Mouse (Mus musculus): ENCODE measurements around the gene Slf2. TPM values are rescaled to one million over a fixed set of nuclear protein-coding genes. Genes with fewer than 3 reads are reported as not detected.

Slf2 gene
- total and polyA plus RNA-seq, 3 experiments = 30.2 to 109 (median 35.4) TPM

DNA sequence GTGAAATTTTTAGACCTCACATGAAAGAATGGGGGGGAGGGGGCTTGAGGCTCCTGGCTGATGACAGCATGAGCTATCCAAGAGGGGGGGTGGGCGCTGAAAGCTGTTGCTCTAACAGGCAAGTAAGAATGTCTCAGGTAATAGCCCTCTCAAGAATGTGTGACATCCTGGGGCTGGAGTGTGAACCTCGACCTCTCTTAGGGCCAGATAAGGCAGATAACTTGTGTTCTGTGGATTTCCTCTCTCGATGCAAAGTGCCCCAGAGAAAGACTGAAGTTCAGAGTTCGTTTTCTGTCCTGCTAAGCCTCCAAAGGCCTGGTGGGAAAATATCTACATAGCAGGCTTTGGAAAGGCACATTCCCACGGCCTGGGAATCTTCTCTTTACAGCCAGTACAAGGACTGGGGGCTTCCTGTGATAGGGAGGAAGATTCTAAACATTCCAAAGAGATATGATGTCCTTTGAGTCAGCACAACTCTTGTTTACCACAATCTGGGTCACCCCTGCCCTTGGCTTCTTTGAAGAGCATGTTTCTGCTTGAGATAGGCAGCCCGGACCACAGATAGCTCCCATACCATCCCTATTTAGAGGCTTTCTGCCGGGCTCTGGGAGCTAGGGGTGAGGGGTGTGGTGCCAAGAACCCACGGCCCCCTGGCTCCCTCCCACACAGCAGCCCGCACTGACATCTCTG, 31.7 kb upstream of the Slf2 start:
- Histone ChIP-seq H3K9ac (ENCODE audit: control insufficient read depth, low read depth, low read length, poor library complexity, severe bottlenecking) (no peak overlapping the region), H3K9me3 (replicated peaks; ENCODE audit: insufficient read depth, low read length) (no peaks in the 10 kb centered on the region), H3K4me1 (ENCODE audit: control insufficient read depth in 1 of 2, insufficient read depth in 2 of 2, low read length in 2 of 2) (no peaks in the 10 kb centered on the region), H3K79me2 (ENCODE audit: control insufficient read depth, insufficient read depth, low read length, poor library complexity) (no peaks in the 10 kb centered on the region), H3K27me3 (ENCODE audit: control insufficient read depth in 1 of 2, insufficient read depth in 2 of 2, low read length in 2 of 2) (peaks cover 18 to 21% of the 10 kb centered on the region in 2 experiments), H3K36me3 (ENCODE audit: control insufficient read depth in 1 of 2, insufficient read depth in 2 of 2, low read length in 2 of 2) (no peaks in the 10 kb centered on the region), H3K4me3 (ENCODE audit: control insufficient read depth in 1 of 2, insufficient read depth in 1 of 2, low read depth in 2 of 2, low read length in 2 of 2) (no peak overlapping the region), H3K27ac (ENCODE audit: control insufficient read depth, low read depth, low read length) (no peak overlapping the region)
- DNase-seq (ENCODE audit: low read depth, low spot score) = no peak
- TF ChIP-seq HCFC1 (IDR thresholded peaks at IDR 0.05; ENCODE audit: low read depth, low read length) = no peak
- no peak for TF ChIP-seq ZNF384 (IDR thresholded peaks at IDR 0.05; ENCODE audit: low read depth, low read length)
- TF ChIP-seq ETS1 (IDR thresholded peaks at IDR 0.05; ENCODE audit: low read depth, low read length) = no peak
- no peak for TF ChIP-seq TBP (IDR thresholded peaks at IDR 0.05; ENCODE audit: low read depth, low read length)
- TF ChIP-seq POLR2A (IDR thresholded peaks at IDR 0.05; ENCODE audit: control insufficient read depth in 1 of 2, insufficient read depth in 1 of 2, low read depth in 1 of 2, low read length in 2 of 2, poor library complexity in 1 of 2) = no peak
- TF ChIP-seq USF1 (IDR thresholded peaks at IDR 0.05; ENCODE audit: low read depth, low read length) = no peak
- TF ChIP-seq CHD2 (IDR thresholded peaks at IDR 0.05; ENCODE audit: low read length) = no peak
- TF ChIP-seq USF2 (IDR thresholded peaks at IDR 0.05; ENCODE audit: borderline replicate concordance in 1 of 2, insufficient read depth in 1 of 2, low read depth in 1 of 2, low read length in 2 of 2) = no peak
- no peak for TF ChIP-seq GABPA (IDR thresholded peaks at IDR 0.05; ENCODE audit: low read depth, low read length)

DNA sequence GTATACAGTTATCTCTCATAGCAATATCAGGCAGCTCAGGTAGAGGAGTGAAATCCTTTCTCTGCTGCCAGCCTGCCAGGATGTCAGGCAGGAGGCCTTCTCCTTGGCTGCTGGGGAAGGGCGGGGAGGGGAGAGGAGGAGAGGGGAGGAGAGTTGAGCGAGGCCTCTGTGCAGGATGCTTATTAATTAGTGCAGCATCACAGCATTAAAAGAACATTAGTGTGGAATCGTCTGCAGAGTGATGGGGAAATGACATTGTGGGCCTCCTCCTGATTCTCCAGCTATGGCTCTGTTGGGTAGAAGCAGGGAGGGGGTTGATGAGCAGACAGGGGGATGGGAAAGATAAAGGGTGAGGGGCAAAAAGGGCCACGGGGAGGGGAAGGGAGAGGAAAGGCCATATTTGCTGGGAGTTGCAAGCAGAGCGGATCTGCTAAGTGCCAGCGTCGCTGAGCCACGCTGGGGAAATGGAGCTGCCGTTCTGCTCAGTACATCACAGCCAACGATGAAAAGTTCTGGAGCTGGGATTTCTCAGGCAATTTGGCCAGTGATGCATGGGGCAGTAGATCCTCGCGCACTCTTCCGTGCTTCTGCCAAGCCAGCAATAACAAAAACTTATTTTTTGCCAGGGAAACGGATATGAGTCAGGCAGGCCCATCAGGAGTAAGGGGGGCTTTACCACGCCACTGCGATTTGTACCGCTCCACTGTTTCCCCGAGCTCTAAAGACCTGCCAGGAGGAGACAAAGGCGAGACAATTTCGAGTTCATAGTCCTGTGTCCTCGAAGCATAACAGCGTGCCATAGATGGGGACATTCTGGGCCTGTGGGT, 30.8 kb upstream of the Slf2 start:
- Histone ChIP-seq H3K4me1 (ENCODE audit: control insufficient read depth in 1 of 2, insufficient read depth in 2 of 2, low read length in 2 of 2) (no peaks in the 10 kb centered on the region), H3K27ac (ENCODE audit: control insufficient read depth, low read depth, low read length) (no peak overlapping the region), H3K27me3 (ENCODE audit: control insufficient read depth in 1 of 2, insufficient read depth in 2 of 2, low read length in 2 of 2) (peaks cover 18 to 21% of the 10 kb centered on the region in 2 experiments), H3K36me3 (ENCODE audit: control insufficient read depth in 1 of 2, insufficient read depth in 2 of 2, low read length in 2 of 2) (no peaks in the 10 kb centered on the region), H3K9ac (ENCODE audit: control insufficient read depth, low read depth, low read length, poor library complexity, severe bottlenecking) (no peak overlapping the region), H3K9me3 (replicated peaks; ENCODE audit: insufficient read depth, low read length) (no peaks in the 10 kb centered on the region), H3K4me3 (ENCODE audit: control insufficient read depth in 1 of 2, insufficient read depth in 1 of 2, low read depth in 2 of 2, low read length in 2 of 2) (no peak overlapping the region), H3K79me2 (ENCODE audit: control insufficient read depth, insufficient read depth, low read length, poor library complexity) (no peaks in the 10 kb centered on the region)
- DNase-seq (ENCODE audit: low read depth, low spot score) = no peak
- TF ChIP-seq ETS1 (IDR thresholded peaks at IDR 0.05; ENCODE audit: low read depth, low read length) (no peak), ZKSCAN1 (IDR thresholded peaks at IDR 0.05; ENCODE audit: low read depth, low read length) (no peak), TBP (IDR thresholded peaks at IDR 0.05; ENCODE audit: low read depth, low read length) (no peak), CHD1 (IDR thresholded peaks at IDR 0.05; ENCODE audit: low read depth, low read length) (no peak), MYC (IDR thresholded peaks at IDR 0.05; ENCODE audit: low read depth, low read length) (no peak), NELFE (IDR thresholded peaks at IDR 0.05; ENCODE audit: low read depth, low read length) (no peak), ZNF384 (IDR thresholded peaks at IDR 0.05; ENCODE audit: low read depth, low read length) (no peak), SMC3 (IDR thresholded peaks at IDR 0.05; ENCODE audit: low read depth, low read length) (no peak), TAL1 (IDR thresholded peaks at IDR 0.05; ENCODE audit: low read length) (no peak), POLR2AphosphoS2 (IDR thresholded peaks at IDR 0.05; ENCODE audit: low read length) (no peak), GABPA (IDR thresholded peaks at IDR 0.05; ENCODE audit: low read depth, low read length) (no peak), UBTF (IDR thresholded peaks at IDR 0.05; ENCODE audit: borderline replicate concordance, insufficient read depth, low read depth, low read length) (no peak), RCOR1 (IDR thresholded peaks at IDR 0.05; ENCODE audit: low read depth, low read length) (no peak), MAX (IDR thresholded peaks at IDR 0.05; ENCODE audit: low read length) (no peak)

Measured in MEL (cell line).